Mouse (Mus musculus): ENCODE data around the gene Igsf3. TPM values are rescaled to one million over a fixed set of nuclear protein-coding genes. Genes with fewer than 3 reads are reported as not detected.
A peak's percentile ranks its signal among the peaks of the same experiment; 100 is the strongest.

Igsf3 gene
- polyA plus RNA-seq, 2 experiments, result 20.4 to 38.4 TPM

- H3K4me3 ChIP-seq (replicated peaks; ENCODE audit: low read length), result no peak overlapping the region
Observed at GRCm38 (mm10) chr3:101363574-101363973, 13.3 kb upstream of the Igsf3 start.

GRCm38 (mm10) chr3:101365081-101365612, 11.7 kb upstream of the Igsf3 start:
- TF ChIP-seq POLR2A (IDR thresholded peaks at IDR 0.05; ENCODE audit: borderline replicate concordance, extremely low read depth, insufficient read depth, insufficient read length), result no peak
- ATAC-seq (ENCODE audit: low FRiP score, low read depth), result peak; percentile 79
- WGBS, result 44% methylated on average over 6 of the region's 6 CpGs
- Histone ChIP-seq H3K4me3 (replicated peaks; ENCODE audit: low read length) (no peak overlapping the region), H3K4me2 (replicated peaks; ENCODE audit: low read depth, low read length, severe bottlenecking) (no peak overlapping the region), H3K36me3 (ENCODE audit: control insufficient read depth, insufficient read depth, low read length) (no peaks in the 10 kb centered on the region), H3K9ac (ENCODE audit: low read depth, low read length, severe bottlenecking) (no peak overlapping the region), H3K27me3 (ENCODE audit: control insufficient read depth, insufficient read depth, low read length) (no peaks in the 10 kb centered on the region), H3K27ac (replicated peaks; ENCODE audit: low read depth, low read length) (no peak overlapping the region), H3K4me1 (ENCODE audit: control insufficient read depth, insufficient read depth, low read length) (peaks cover 18% of the 10 kb centered on the region), H3K9me3 (ENCODE audit: control insufficient read depth, low read length) (no peaks in the 10 kb centered on the region)
- no peak for DNase-seq (ENCODE audit: low spot score)

More at GRCm38 (mm10) chr3:101363574-101363973, 13.3 kb upstream of the Igsf3 start:
- H3K27me3 ChIP-seq (ENCODE audit: control insufficient read depth, insufficient read depth, low read length), result no peaks in the 10 kb centered on the region
- WGBS, result 68% methylated on average over 7 of the region's 7 CpGs
- H3K9ac ChIP-seq (ENCODE audit: low read depth, low read length, severe bottlenecking), result no peak overlapping the region
- peaks cover 11% of the 10 kb centered on the region; the same call in 1 of the 2 replicates for H3K4me1 ChIP-seq (ENCODE audit: control insufficient read depth, insufficient read depth, low read length)
- no peak overlapping the region for H3K27ac ChIP-seq (replicated peaks; ENCODE audit: low read depth, low read length)
- ATAC-seq (ENCODE audit: low FRiP score, low read depth) (no peak), DNase-seq (ENCODE audit: low spot score) (peak; percentile 42)
- H3K9me3 ChIP-seq (ENCODE audit: control insufficient read depth, low read length), result no peaks in the 10 kb centered on the region
- H3K36me3 ChIP-seq (ENCODE audit: control insufficient read depth, insufficient read depth, low read length), result no peaks in the 10 kb centered on the region
- no peak overlapping the region for H3K4me2 ChIP-seq (replicated peaks; ENCODE audit: low read depth, low read length, severe bottlenecking)
- no peak for TF ChIP-seq POLR2A (IDR thresholded peaks at IDR 0.05; ENCODE audit: borderline replicate concordance, extremely low read depth, insufficient read depth, insufficient read length)

- ATAC-seq (ENCODE audit: low FRiP score, low read depth) (no peak), DNase-seq (ENCODE audit: low spot score) (no peak)
- no peak overlapping the region for H3K4me2 ChIP-seq (replicated peaks; ENCODE audit: low read depth, low read length, severe bottlenecking)
- no peak overlapping the region for H3K27ac ChIP-seq (replicated peaks; ENCODE audit: low read depth, low read length)
- H3K4me1 ChIP-seq (ENCODE audit: control insufficient read depth, insufficient read depth, low read length), result peaks cover 18% of the 10 kb centered on the region
- no peaks in the 10 kb centered on the region for H3K36me3 ChIP-seq (ENCODE audit: control insufficient read depth, insufficient read depth, low read length)
- 65% methylated on average over 9 of the region's 9 CpGs for WGBS
- no peak for TF ChIP-seq POLR2A (IDR thresholded peaks at IDR 0.05; ENCODE audit: borderline replicate concordance, extremely low read depth, insufficient read depth, insufficient read length)
- H3K9me3 ChIP-seq (ENCODE audit: control insufficient read depth, low read length), result no peaks in the 10 kb centered on the region
- H3K4me3 ChIP-seq (replicated peaks; ENCODE audit: low read length), result no peak overlapping the region
- H3K27me3 ChIP-seq (ENCODE audit: control insufficient read depth, insufficient read depth, low read length), result no peaks in the 10 kb centered on the region
- no peak overlapping the region for H3K9ac ChIP-seq (ENCODE audit: low read depth, low read length, severe bottlenecking)
Observed at GRCm38 (mm10) chr3:101365911-101366310, 11.0 kb upstream of the Igsf3 start.

- no peak for DNase-seq (ENCODE audit: low spot score)
- no peaks in the 10 kb centered on the region for H3K36me3 ChIP-seq (ENCODE audit: control insufficient read depth, insufficient read depth, low read length)
- 77% methylated on average over 11 of the region's 11 CpGs for WGBS
- TF ChIP-seq POLR2A (IDR thresholded peaks at IDR 0.05; ENCODE audit: borderline replicate concordance, extremely low read depth, insufficient read depth, insufficient read length), result no peak
- no peaks in the 10 kb centered on the region for H3K9me3 ChIP-seq (ENCODE audit: control insufficient read depth, low read length)
- H3K9ac ChIP-seq (ENCODE audit: low read depth, low read length, severe bottlenecking), result no peak overlapping the region
- peaks cover 18% of the 10 kb centered on the region for H3K4me1 ChIP-seq (ENCODE audit: control insufficient read depth, insufficient read depth, low read length)
- no peak overlapping the region for H3K4me2 ChIP-seq (replicated peaks; ENCODE audit: low read depth, low read length, severe bottlenecking)
- no peak overlapping the region for H3K4me3 ChIP-seq (replicated peaks; ENCODE audit: low read length)
- H3K27ac ChIP-seq (replicated peaks; ENCODE audit: low read depth, low read length), result no peak overlapping the region
- no peaks in the 10 kb centered on the region for H3K27me3 ChIP-seq (ENCODE audit: control insufficient read depth, insufficient read depth, low read length)
- no peak for ATAC-seq (ENCODE audit: low FRiP score, low read depth)
Observed at GRCm38 (mm10) chr3:101367372-101367771, 9.5 kb upstream of the Igsf3 start.

- TF ChIP-seq POLR2A (IDR thresholded peaks at IDR 0.05; ENCODE audit: borderline replicate concordance, extremely low read depth, insufficient read depth, insufficient read length), result no peak
- DNase-seq (ENCODE audit: low spot score) (peak; percentile 66), ATAC-seq (ENCODE audit: low FRiP score, low read depth) (peak; percentile 22)
- peaks cover 18% of the 10 kb centered on the region for H3K4me1 ChIP-seq (ENCODE audit: control insufficient read depth, insufficient read depth, low read length)
- no peak overlapping the region; the same call in 1 of the 2 replicates for H3K4me2 ChIP-seq (replicated peaks; ENCODE audit: low read depth, low read length, severe bottlenecking)
- H3K9ac ChIP-seq (ENCODE audit: low read depth, low read length, severe bottlenecking), result no peak overlapping the region
- H3K27ac ChIP-seq (replicated peaks; ENCODE audit: low read depth, low read length), result no peak overlapping the region
- no peaks in the 10 kb centered on the region for H3K27me3 ChIP-seq (ENCODE audit: control insufficient read depth, insufficient read depth, low read length)
- 31% methylated on average over 10 of the region's 10 CpGs for WGBS
- H3K9me3 ChIP-seq (ENCODE audit: control insufficient read depth, low read length), result no peaks in the 10 kb centered on the region
- H3K36me3 ChIP-seq (ENCODE audit: control insufficient read depth, insufficient read depth, low read length), result no peaks in the 10 kb centered on the region
- H3K4me3 ChIP-seq (replicated peaks; ENCODE audit: low read length), result no peak overlapping the region
Observed at GRCm38 (mm10) chr3:101369301-101369881, 7.5 kb upstream of the Igsf3 start.
